In genomic region chr2:49483382-49483781, GRCm38 (mm10) we compare ENCODE assay signal across 20 mouse cellular contexts. TPM values are rescaled to one million over a fixed set of nuclear protein-coding genes. Genes with fewer than 3 reads are reported as not detected.
A peak's percentile ranks its signal among the peaks of the same experiment; 100 is the strongest.
DNase-seq lines count a peak whose midpoint lies in the region; ATAC-seq and TF ChIP-seq lines count a peak whose summit lies in the region.
"Had no signal": no experiment of that assay in that cellular context is flagged by ENCODE, and none has a peak within 500 bp of the region (broad histone marks: within the 10 kb centered on the region; RNA-seq: fewer than 3 reads in every experiment).

No protein-coding gene starts in this region.

- peaks cover 6% of the 10 kb centered on the region; the same call in 1 of the 2 replicates for H3K9me3 ChIP-seq in forebrain, embryonic 10.5 days
- H3K9me3 ChIP-seq: embryonic facial prominence, embryonic 10.5 days; embryonic facial prominence, embryonic 12.5 days; forebrain, embryonic 12.5 days had no signal

- intact Hi-C loops in left cerebral cortex, adult 2 months (cut with DNase I) = no loop called here

- no peak for TF ChIP-seq CTCF in left cerebral cortex, adult 2 months (IDR thresholded peaks at IDR 0.05)

- DNase-seq in CD4-positive, CD25-positive, alpha-beta regulatory T cell, adult 2 months (ENCODE audit: low read depth, low spot score) = peak; percentile 17
- DNase-seq in forebrain, embryonic 10.5 days (ENCODE audit: extremely low spot score, low spot score) = no peak
- DNase-seq in ovary, postnatal 10 days (ENCODE audit: low spot score) = no peak
- DNase-seq in frontal cortex, postnatal 36 days (ENCODE audit: low spot score in 2 of 2) = no peak
- DNase-seq in left cerebral cortex, adult 2 months (ENCODE audit: extremely low spot score in 1 of 2, low spot score in 2 of 2) = no peak
- DNase-seq: adrenal gland, adult 8-10 months; adrenal gland, postnatal 14 days; adrenal gland, postnatal 36 days; cerebellum, adult 11-12 months; cerebellum, adult 2 months; cerebellum, adult 9-10 months; cerebellum, postnatal 10 days; cerebellum, postnatal 25 days had no signal

- no peaks in the 10 kb centered on the region for H3K27me3 ChIP-seq in forebrain, embryonic 10.5 days (ENCODE audit: poor library complexity, severe bottlenecking)
- H3K27me3 ChIP-seq: embryonic facial prominence, embryonic 12.5 days; forebrain, embryonic 12.5 days had no signal

- ATAC-seq in activated CD4-positive, CD25-positive, alpha-beta regulatory T cell, adult 4 months = peak; percentile 68
- peak; percentile 74 for ATAC-seq in inflammation-experienced regulatory T-cells, adult 6 months
- ATAC-seq: forebrain, embryonic 14.5 days; forebrain, embryonic 16.5 days had no signal

- H3K4me3 ChIP-seq in forebrain, embryonic 10.5 days = no peak overlapping the region
- no peak overlapping the region for H3K4me3 ChIP-seq in left cerebral cortex, adult 2 months
- H3K4me3 ChIP-seq: embryonic facial prominence, embryonic 10.5 days; embryonic facial prominence, embryonic 12.5 days; forebrain, embryonic 12.5 days had no signal

- H3K36me3 ChIP-seq in forebrain, embryonic 10.5 days (replicated peaks) = peaks cover 10% of the 10 kb centered on the region
- H3K36me3 ChIP-seq: embryonic facial prominence, embryonic 12.5 days had no signal

- WGBS in forebrain, embryonic 10.5 days = 95% methylated on average over 5 of the region's 5 CpGs

- H3K27ac ChIP-seq in forebrain, embryonic 10.5 days = no peak overlapping the region
- no peak overlapping the region for H3K27ac ChIP-seq in left cerebral cortex, adult 2 months
- H3K27ac ChIP-seq: embryonic facial prominence, embryonic 10.5 days; embryonic facial prominence, embryonic 12.5 days; forebrain, embryonic 12.5 days had no signal

- no peaks in the 10 kb centered on the region for H3K4me1 ChIP-seq in forebrain, embryonic 10.5 days
- H3K4me1 ChIP-seq: embryonic facial prominence, embryonic 10.5 days; embryonic facial prominence, embryonic 12.5 days; forebrain, embryonic 12.5 days had no signal

RNA-seq across cellular contexts. Expression of gene Epc2, which starts 32.1 kb away (rescaled TPM):
- 1 to 10 TPM; 7.0 TPM for polyA plus RNA-seq in activated CD4-positive, CD25-positive, alpha-beta regulatory T cell, adult 4 months (2017; shearing (Covaris generic))
- 10 to 100 TPM in 1 of 3 experiments, 1 to 10 TPM in 2; 6.4 to 11.9 (median 8.4) TPM for polyA plus RNA-seq in inflammation-experienced regulatory T-cells, adult 6 months (2017; shearing (Covaris generic))
- polyA plus RNA-seq in forebrain, embryonic 10.5 days (2016; fragmentation: Nextera tagmentation; extraction: Ambion mirVana) = 6.5 and 8.6 TPM in 2 replicates
- total RNA-seq in left cerebral cortex, adult 2 months (2021) = 10 to 100 TPM; 56.7 to 61.6 TPM
